In the genomic region with DNA sequence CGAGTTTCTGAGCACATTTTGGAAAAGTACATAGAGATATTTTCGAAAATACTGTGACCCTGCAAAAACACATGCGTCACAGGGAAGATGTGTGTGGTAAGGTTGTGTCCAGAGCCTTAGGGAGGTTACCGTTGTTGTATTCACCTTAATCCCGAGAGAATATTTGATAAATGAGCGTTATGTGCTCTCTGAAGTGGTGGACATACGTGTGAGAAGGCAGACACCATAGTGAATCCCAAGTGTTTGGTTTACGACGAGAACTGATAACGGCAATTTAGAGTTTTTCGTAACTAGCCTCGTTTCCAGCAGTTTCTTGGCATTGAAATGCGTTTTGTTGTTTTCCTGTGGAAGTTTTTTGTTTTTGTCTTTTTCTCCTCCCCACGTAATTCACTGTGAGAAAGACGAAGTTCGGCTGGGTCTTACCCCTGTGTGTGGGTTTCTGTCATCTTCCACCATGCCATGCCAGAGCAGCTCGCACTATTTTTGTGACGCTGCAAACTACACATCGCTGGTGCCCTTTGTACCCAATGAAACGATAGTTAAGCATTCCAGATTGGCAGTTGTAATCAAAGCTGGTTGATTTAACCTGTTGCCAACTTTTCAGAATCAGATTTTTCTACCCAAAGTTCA, we compare ENCODE assay signal across 9 mouse cellular contexts. TPM values are rescaled to one million over a fixed set of nuclear protein-coding genes. Genes with fewer than 3 reads are reported as not detected.
A peak's percentile ranks its signal among the peaks of the same experiment; 100 is the strongest.
DNase-seq lines count a peak whose midpoint lies in the region; ATAC-seq and TF ChIP-seq lines count a peak whose summit lies in the region.
"Had no signal": no experiment of that assay in that cellular context is flagged by ENCODE, and none has a peak within 500 bp of the region (broad histone marks: within the 10 kb centered on the region; RNA-seq: fewer than 3 reads in every experiment).

No protein-coding gene starts in this region.

- no peak for ATAC-seq in hindbrain, postnatal 0 days
- peak; percentile 11; the same call in 1 of the 2 replicates for ATAC-seq in megakaryocyte-erythroid progenitor cell, adult 5-6 weeks (replicated peaks; ENCODE audit: low FRiP score, low TSS enrichment, poor library complexity, severe bottlenecking)

- 3% methylated on average over 20 of the region's 20 CpGs for WGBS in hindbrain, postnatal 0 days

- no peaks in the 10 kb centered on the region for H3K27me3 ChIP-seq in hindbrain, postnatal 0 days (ENCODE audit: insufficient read depth, low read length)
- H3K27me3 ChIP-seq: Patski had no signal

- peak; percentile 36 for DNase-seq in cerebellum, adult 9-10 months
- DNase-seq in cerebellum, adult 11-12 months = no peak
- peak; percentile 51 for DNase-seq in 3T3-L1 (ENCODE audit: low read depth, low spot score)
- DNase-seq in hindbrain, postnatal 0 days (ENCODE audit: low spot score) = peak; percentile 3
- no peak for DNase-seq in layer of hippocampus, adult 8-10 months (ENCODE audit: low spot score in 2 of 2)
- DNase-seq in layer of hippocampus, postnatal 25 days (ENCODE audit: extremely low spot score in 1 of 2, low spot score in 1 of 2) = no peak

- peaks cover 8% of the 10 kb centered on the region; the same call in 1 of the 2 replicates for H3K36me3 ChIP-seq in hindbrain, postnatal 0 days (ENCODE audit: insufficient read depth, low read length)

- peak overlapping the region; percentile 67 for H3K27ac ChIP-seq in cortical plate, adult 2 months (ENCODE audit: insufficient read depth, low read length)
- H3K27ac ChIP-seq in hindbrain, postnatal 0 days = peak overlapping the region; percentile 95

- no peaks in the 10 kb centered on the region for H3K9me3 ChIP-seq in hindbrain, postnatal 0 days (ENCODE audit: low read length)

- peaks cover 2% of the 10 kb centered on the region; the same call in 1 of the 2 replicates for H3K4me1 ChIP-seq in cortical plate, adult 2 months (ENCODE audit: control insufficient read depth, insufficient read depth, low read length)
- peaks cover 9% of the 10 kb centered on the region for H3K4me1 ChIP-seq in hindbrain, postnatal 0 days (ENCODE audit: insufficient read depth, low read length)

- H3K4me2 ChIP-seq in hindbrain, postnatal 0 days (ENCODE audit: low read depth, low read length) = peak overlapping the region; percentile 76

- TF ChIP-seq POLR2A in cortical plate, adult 2 months (IDR thresholded peaks at IDR 0.05; ENCODE audit: extremely low read depth, insufficient read depth, low read length) = 0 out of 2 replicates have a peak, but pooled peaks have one; percentile 6

- H3K4me3 ChIP-seq in cortical plate, adult 2 months (ENCODE audit: insufficient read depth, low read length) = peak overlapping the region; percentile 99
- H3K4me3 ChIP-seq in hindbrain, postnatal 0 days (ENCODE audit: low read length) = peak overlapping the region; percentile 98

- TF ChIP-seq CTCF in cortical plate, adult 2 months (IDR thresholded peaks at IDR 0.05; ENCODE audit: extremely low read depth, insufficient read depth, low read length) = no peak
- TF ChIP-seq CTCF in hindbrain, postnatal 0 days (IDR thresholded peaks at IDR 0.05; ENCODE audit: low read depth) = no peak

- peak overlapping the region; percentile 94 for H3K9ac ChIP-seq in hindbrain, postnatal 0 days (replicated peaks; ENCODE audit: low read length)

RNA-seq across cellular contexts. Expression of a gene that starts 1.0 kb away (rescaled TPM):
- polyA plus RNA-seq in cortical plate, adult 2 months (2012; rRNA removed) = 758 and 779 TPM in 2 replicates
- 185 and 217 TPM in 2 replicates for total RNA-seq in hindbrain, postnatal 0 days (2014; rRNA removed)
- polyA plus RNA-seq in hindbrain, postnatal 0 days (2015; fragmentation: Nextera tagmentation; extraction: Ambion mirVana) = 1,314 and 1,323 TPM in 2 replicates
- total RNA-seq in megakaryocyte-erythroid progenitor cell, adult 5-6 weeks (2014; fragmentation: Nextera tagmentation) = 1,056 and 1,102 TPM in 2 replicates
- total RNA-seq in megakaryocyte-erythroid progenitor cell, adult 5-6 weeks (2017) = 1,074 and 1,263 TPM in 2 replicates
- total RNA-seq in layer of hippocampus, adult 8-10 months (2022) = 100 to 1,000 TPM; 356 to 433 (median 388) TPM
- total RNA-seq in layer of hippocampus, postnatal 25 days (2021) = 100 to 1,000 TPM; 357 to 406 TPM

Comparison
In these comparisons a context has a peak if more than half of its experiments do, and no peak if none do; other contexts are left out.
1. DNase-seq: peak in cerebellum, adult 9-10 months (single experiment), 3T3-L1 (single experiment) and hindbrain, postnatal 0 days (single experiment); none in cerebellum, adult 11-12 months (single experiment), layer of hippocampus, adult 8-10 months (0 of 2) and layer of hippocampus, postnatal 25 days (0 of 2).